Mouse (Mus musculus) cerebellum, postnatal 25 days (tissue): ENCODE data around the gene Paxx.

Experiments used
- DNase-seq, 2 experiments: peaks; one replicate each; pipeline ENCODE4 v3.0.0; 2021; ENCODE audit warnings: mixed read lengths in 2 of 2

Gene Paxx

GRCm38 (mm10) chr2:25480541-25480940, 19.6 kb upstream of the Paxx start:
- no peak for DNase-seq

- peak in 1 of 2 experiments; percentile 28 for DNase-seq
Observed at GRCm38 (mm10) chr2:25479551-25480311, 18.8 kb upstream of the Paxx start.

GRCm38 (mm10) chr2:25477967-25478675, 17.2 kb upstream of the Paxx start:
- DNase-seq: peak; percentile 97 to 98

- peak in 1 of 2 experiments; percentile 27 for DNase-seq
Observed at GRCm38 (mm10) chr2:25477541-25477940, 16.6 kb upstream of the Paxx start.

GRCm38 (mm10) chr2:25472550-25472949, 11.7 kb upstream of the Paxx start:
- no peak for DNase-seq

- peak in 1 of 2 experiments; percentile 33 for DNase-seq
Observed at GRCm38 (mm10) chr2:25469969-25470368, 9.1 kb upstream of the Paxx start, which contains the start of gene Ptgds. Gene Ptgds, minus strand, starts transcription at chr2:25470046.

- peak; percentile 76 to 83 for DNase-seq
Observed at GRCm38 (mm10) chr2:25468962-25469915, 8.3 kb upstream of the Paxx start.

- peak in 1 of 2 experiments; percentile 27 for DNase-seq
Observed at GRCm38 (mm10) chr2:25467606-25468303, 6.9 kb upstream of the Paxx start.

GRCm38 (mm10) chr2:25465816-25466635, 5.1 kb upstream of the Paxx start:
- DNase-seq: peak; percentile 47 to 53

GRCm38 (mm10) chr2:25465256-25465655, 4.4 kb upstream of the Paxx start:
- no peak for DNase-seq

GRCm38 (mm10) chr2:25463630-25464029, 2.7 kb upstream of the Paxx start:
- peak; percentile 74 for DNase-seq

- no peak for DNase-seq
Observed at GRCm38 (mm10) chr2:25461407-25461806, 513 bp upstream of the Paxx start.

- DNase-seq: peak in 1 of 2 experiments; percentile 71
Observed at GRCm38 (mm10) chr2:25460135-25460534, 759 bp downstream of the Paxx start.

GRCm38 (mm10) chr2:25458911-25459310, 2.0 kb downstream of the Paxx start:
- peak; percentile 54 to 71 for DNase-seq

GRCm38 (mm10) chr2:25457022-25457896, 3.6 kb downstream of the Paxx start:
- DNase-seq: peak; percentile 64 to 72

GRCm38 (mm10) chr2:25456205-25456953, 4.5 kb downstream of the Paxx start, which contains the start of gene Clic3:
Gene Clic3, plus strand, starts transcription at chr2:25456838.
- DNase-seq: peak in 1 of 2 experiments; percentile 57

- no peak for DNase-seq
Observed at GRCm38 (mm10) chr2:25452951-25453350, 7.9 kb downstream of the Paxx start.

- DNase-seq: no peak
Observed at GRCm38 (mm10) chr2:25450853-25451647, 9.8 kb downstream of the Paxx start.
